ENCODE assay signal across 8 mouse cellular contexts in the genomic region with DNA sequence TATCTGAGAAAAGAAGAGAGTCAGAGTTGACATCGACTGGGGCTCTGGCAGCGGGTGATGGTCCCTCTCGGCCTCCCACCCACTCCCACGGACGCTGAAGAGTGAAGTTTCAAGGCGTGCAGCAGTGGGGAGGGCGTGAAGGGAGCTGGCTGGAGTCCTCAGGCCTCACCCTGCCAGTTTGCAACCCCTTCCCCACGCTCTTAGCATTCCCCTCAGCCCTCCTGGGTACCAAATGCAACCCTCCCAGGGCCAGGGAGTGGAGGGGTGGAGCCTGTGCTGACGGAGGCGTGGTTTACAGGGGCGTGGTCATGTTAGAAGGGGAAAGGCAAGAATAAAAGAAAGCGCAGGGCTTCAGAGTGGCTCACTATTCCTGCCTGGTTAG.
DNase-seq lines count a peak whose midpoint lies in the region; ATAC-seq lines count a peak whose summit lies in the region.

No protein-coding gene starts in this region.

- H3K9ac ChIP-seq in embryonic facial prominence, embryonic 15.5 days, result no peak overlapping the region
- peak overlapping the region; percentile 20; the same call in 1 of the 2 replicates for H3K9ac ChIP-seq in liver, embryonic 16.5 days (ENCODE audit: low read depth, low read length)
- peak overlapping the region; percentile 69 for H3K9ac ChIP-seq in stomach, embryonic 16.5 days (ENCODE audit: low read length)

- H3K27ac ChIP-seq in embryonic facial prominence, embryonic 15.5 days (replicated peaks), result peak overlapping the region; percentile 88
- peak overlapping the region; percentile 72 for H3K27ac ChIP-seq in heart, embryonic 10.5 days
- no peak overlapping the region for H3K27ac ChIP-seq in liver, embryonic 16.5 days (ENCODE audit: low read length)
- peak overlapping the region; percentile 88 for H3K27ac ChIP-seq in stomach, embryonic 16.5 days (ENCODE audit: low read length)

- H3K4me2 ChIP-seq in embryonic facial prominence, embryonic 15.5 days (replicated peaks), result peak overlapping the region; percentile 93
- peak overlapping the region; percentile 65 for H3K4me2 ChIP-seq in liver, embryonic 16.5 days (ENCODE audit: low read depth, low read length)
- peak overlapping the region; percentile 86 for H3K4me2 ChIP-seq in stomach, embryonic 16.5 days (ENCODE audit: low read depth, low read length)

- WGBS in embryonic facial prominence, embryonic 15.5 days, result 1% methylated on average over 12 of the region's 12 CpGs
- under 1% methylated on average over 12 of the region's 12 CpGs for WGBS in heart, embryonic 10.5 days
- 1% methylated on average over 12 of the region's 12 CpGs for WGBS in liver, embryonic 16.5 days (ENCODE audit: insufficient replicate concordance)
- WGBS in stomach, embryonic 16.5 days, result 1% methylated on average over 12 of the region's 12 CpGs

- peak overlapping the region; percentile 49 for H3K4me3 ChIP-seq in embryonic facial prominence, embryonic 15.5 days (replicated peaks)
- H3K4me3 ChIP-seq in heart, embryonic 10.5 days, result peak overlapping the region; percentile 67
- H3K4me3 ChIP-seq in liver, embryonic 16.5 days (ENCODE audit: low read depth, low read length), result peak overlapping the region; percentile 57
- H3K4me3 ChIP-seq in stomach, embryonic 16.5 days (replicated peaks; ENCODE audit: low read length), result peak overlapping the region; percentile 49

- H3K9me3 ChIP-seq in embryonic facial prominence, embryonic 15.5 days (replicated peaks), result no peaks in the 10 kb centered on the region
- H3K9me3 ChIP-seq in heart, embryonic 10.5 days, result no peaks in the 10 kb centered on the region
- H3K9me3 ChIP-seq in liver, embryonic 16.5 days (replicated peaks; ENCODE audit: control insufficient read depth, low read length), result no peaks in the 10 kb centered on the region
- H3K9me3 ChIP-seq in stomach, embryonic 16.5 days (replicated peaks; ENCODE audit: control insufficient read depth, low read length), result no peaks in the 10 kb centered on the region

- peaks cover 3% of the 10 kb centered on the region; the same call in 1 of the 2 replicates for H3K27me3 ChIP-seq in embryonic facial prominence, embryonic 15.5 days
- peaks cover 37% of the 10 kb centered on the region; the same call in 1 of the 2 replicates for H3K27me3 ChIP-seq in heart, embryonic 10.5 days (ENCODE audit: insufficient read depth, poor library complexity, severe bottlenecking)
- peaks cover 23% of the 10 kb centered on the region for H3K27me3 ChIP-seq in liver, embryonic 16.5 days (ENCODE audit: control insufficient read depth, insufficient read depth, low read depth, low read length)
- H3K27me3 ChIP-seq in stomach, embryonic 16.5 days (ENCODE audit: control insufficient read depth, insufficient read depth, low read length), result no peaks in the 10 kb centered on the region

- H3K4me1 ChIP-seq in embryonic facial prominence, embryonic 15.5 days, result peaks cover 40% of the 10 kb centered on the region
- H3K4me1 ChIP-seq in heart, embryonic 10.5 days, result peaks cover 25% of the 10 kb centered on the region
- H3K4me1 ChIP-seq in liver, embryonic 16.5 days (ENCODE audit: control insufficient read depth, low read depth, low read length), result peaks cover 16% of the 10 kb centered on the region
- peaks cover 13% of the 10 kb centered on the region; the same call in 1 of the 2 replicates for H3K4me1 ChIP-seq in stomach, embryonic 16.5 days (ENCODE audit: control insufficient read depth, insufficient read depth, low read length)

- peak; percentile 39; the same call in 1 of the 2 replicates for ATAC-seq in embryonic facial prominence, embryonic 15.5 days (ENCODE audit: insufficient number of reproducible peaks, low FRiP score, low TSS enrichment, low read depth)
- ATAC-seq in liver, embryonic 16.5 days (ENCODE audit: low read depth), result 0 out of 2 replicates have a peak, but pooled peaks have one; percentile 30
- ATAC-seq in stomach, embryonic 16.5 days (ENCODE audit: insufficient read depth, low FRiP score), result peak; percentile 65

- no peaks in the 10 kb centered on the region for H3K36me3 ChIP-seq in embryonic facial prominence, embryonic 15.5 days
- no peaks in the 10 kb centered on the region for H3K36me3 ChIP-seq in heart, embryonic 10.5 days
- no peaks in the 10 kb centered on the region for H3K36me3 ChIP-seq in liver, embryonic 16.5 days (ENCODE audit: control insufficient read depth, insufficient read depth)
- no peaks in the 10 kb centered on the region for H3K36me3 ChIP-seq in stomach, embryonic 16.5 days (ENCODE audit: control insufficient read depth, insufficient read depth, low read length)

- DNase-seq in 416B (ENCODE audit: low read depth), result peak; percentile 65
- DNase-seq in adrenal gland, adult 2 months, result peak; percentile 72
- DNase-seq in heart, embryonic 10.5 days (ENCODE audit: low spot score), result peak; percentile 87
- peak; percentile 68 for DNase-seq in kidney, adult 9 months
- DNase-seq in neural tube, embryonic 10.5 days (ENCODE audit: extremely low spot score, low spot score), result peak; percentile 65
